Mouse (Mus musculus): ENCODE data around the gene Fam118b.

- TF ChIP-seq GATA1 (IDR thresholded peaks at IDR 0.05; ENCODE audit: low read length): no peak
- no peak for TF ChIP-seq TAL1 (IDR thresholded peaks at IDR 0.05; ENCODE audit: low read length)
Measured at GRCm38 (mm10) chr9:35267976-35268715, 541 bp upstream of the Fam118b start.

Data from erythroblast, embryonic 14.5 days (primary cell).